Mouse (Mus musculus) liver, postnatal 0 days (tissue): Measurements from ENCODE around the gene Kera. TPM values are rescaled to one million over a fixed set of nuclear protein-coding genes. Genes with fewer than 3 reads are reported as not detected.

Experiments used
- ATAC-seq: fragments of 200-750 bp; cut with Nextera tagmentation; 2 replicates; pipeline ENCODE4 v1.8.0; 2017; ENCODE audit warnings: mild to moderate bottlenecking, moderate library complexity
- DNase-seq: peaks from one replicate; pipeline ENCODE4 v3.0.0-alpha.2; 2016
- H3K27ac ChIP-seq: fragments of 300-500 bp; sonication (generic); 2 replicates; pipeline ENCODE4 v1.5.1; 2014; ENCODE audit warnings: antibody characterized with exemption, moderate library complexity, mild to moderate bottlenecking, low read depth
- H3K27me3 ChIP-seq: fragments of 300-500 bp; sonication (generic); 2 replicates; pipeline ENCODE4 v1.6.1; 2014; ENCODE audit warnings: low read length, control low read depth, mixed read lengths; ENCODE audit not compliant: insufficient read depth
- H3K36me3 ChIP-seq: fragments of 300-500 bp; sonication (generic); replicated peaks from 2 replicates; pipeline ENCODE4 v1.6.1; 2014; ENCODE audit warnings: mild to moderate bottlenecking, control low read depth, low read length, moderate library complexity, mixed read lengths; ENCODE audit not compliant: insufficient read depth
- H3K4me1 ChIP-seq: fragments of 300-500 bp; sonication (generic); 2 replicates; pipeline ENCODE4 v1.6.1; 2014; ENCODE audit warnings: antibody characterized with exemption, mild to moderate bottlenecking, control low read depth; ENCODE audit not compliant: insufficient read depth
- H3K4me2 ChIP-seq: fragments of 300-500 bp; sonication (generic); 2 replicates; pipeline ENCODE4 v1.6.1; 2014; ENCODE audit warnings: low read depth, mild to moderate bottlenecking, low read length, moderate library complexity, mixed read lengths
- H3K4me3 ChIP-seq: fragments of 300-500 bp; sonication (generic); 2 replicates; pipeline ENCODE4 v1.5.1; 2014; ENCODE audit warnings: low read depth, low read length
- H3K9ac ChIP-seq: fragments of 300-500 bp; sonication (generic); replicated peaks from 2 replicates; pipeline ENCODE4 v1.6.1; 2014; ENCODE audit warnings: mild to moderate bottlenecking, moderate library complexity
- H3K9me3 ChIP-seq: fragments of 300-500 bp; sonication (generic); 2 replicates; pipeline ENCODE4 v1.6.1; 2016; ENCODE audit warnings: mild to moderate bottlenecking, control low read depth, low read length, mixed read lengths
- CTCF ChIP-seq: sonication (generic); IDR thresholded peaks from 2 replicates; pipeline ENCODE4 v1.5.1; 2016; ENCODE audit warnings: antibody characterized with exemption, low read depth
- EP300 ChIP-seq: IDR thresholded peaks from 2 replicates; pipeline ENCODE4 v1.6.1; 2016; ENCODE audit warnings: antibody characterized with exemption, low read depth, mild to moderate bottlenecking
- WGBS: fragments of 180-500 bp; shearing (Covaris S2); extraction: QIAGEN DNeasy Blood & Tissue Kit; methylation state at CpG from one replicate; pipeline ENCODE4 v1.1.7; 2014; ENCODE audit not compliant: insufficient replicate concordance; 5-methylcytosine and 5-hydroxymethylcytosine counted together
- polyA plus RNA-seq: library from polyadenylated mRNA; unstranded; fragments of >200 nt; fragmentation: Nextera tagmentation; extraction: Ambion mirVana; gene quantifications from 2 replicates; pipeline ENCODE4 v1.2.1, GENCODE M21; 2015

Kera gene
- polyA plus RNA-seq, 1 experiment from 2014 or later, result not detected

- H3K27ac ChIP-seq, result no peak overlapping the region
- no peaks in the 10 kb centered on the region for H3K27me3 ChIP-seq
- H3K4me3 ChIP-seq, result no peak overlapping the region
- TF ChIP-seq EP300 (no peak), CTCF (no peak)
- H3K36me3 ChIP-seq, result no peaks in the 10 kb centered on the region
- WGBS, result 76% methylated on average over 2 of the region's 2 CpGs
- DNase-seq, result no peak
- ATAC-seq, result no peak
- no peak overlapping the region for H3K4me2 ChIP-seq
- no peaks in the 10 kb centered on the region for H3K4me1 ChIP-seq
- no peaks in the 10 kb centered on the region for H3K9me3 ChIP-seq
- no peak overlapping the region for H3K9ac ChIP-seq
These were observed 17.7 kb downstream of the Kera start for GRCm38 (mm10) chr10:97624381-97624780.

- H3K4me1 ChIP-seq, result no peaks in the 10 kb centered on the region
- no peak overlapping the region for H3K27ac ChIP-seq
- no peaks in the 10 kb centered on the region for H3K36me3 ChIP-seq
- H3K4me3 ChIP-seq, result no peak overlapping the region
- no peak overlapping the region for H3K9ac ChIP-seq
- no peak for ATAC-seq
- WGBS, result 49% methylated on average over 4 of the region's 4 CpGs
- H3K9me3 ChIP-seq, result no peaks in the 10 kb centered on the region
- no peak overlapping the region for H3K4me2 ChIP-seq
- DNase-seq, result no peak
- H3K27me3 ChIP-seq, result no peaks in the 10 kb centered on the region
- TF ChIP-seq EP300 (no peak), CTCF (no peak)
These were observed 18.4 kb downstream of the Kera start for GRCm38 (mm10) chr10:97625116-97625515.

- no peak overlapping the region for H3K27ac ChIP-seq
- WGBS, result 70% methylated on average over 1 of the region's 1 CpGs
- TF ChIP-seq EP300, result no peak
- no peak for TF ChIP-seq CTCF
- no peak for ATAC-seq
- no peak overlapping the region for H3K4me3 ChIP-seq
- no peak overlapping the region for H3K9ac ChIP-seq
- no peaks in the 10 kb centered on the region for H3K27me3 ChIP-seq
- no peaks in the 10 kb centered on the region for H3K36me3 ChIP-seq
- no peak for DNase-seq
- no peaks in the 10 kb centered on the region for H3K9me3 ChIP-seq
- no peaks in the 10 kb centered on the region for H3K4me1 ChIP-seq
- no peak overlapping the region for H3K4me2 ChIP-seq
These were observed 19.9 kb downstream of the Kera start for GRCm38 (mm10) chr10:97626543-97626942.

- Histone ChIP-seq H3K4me3 (no peak overlapping the region), H3K4me1 (no peaks in the 10 kb centered on the region), H3K27me3 (no peaks in the 10 kb centered on the region), H3K36me3 (no peaks in the 10 kb centered on the region), H3K9me3 (no peaks in the 10 kb centered on the region), H3K9ac (no peak overlapping the region), H3K4me2 (no peak overlapping the region), H3K27ac (no peak overlapping the region)
- TF ChIP-seq EP300 (no peak), CTCF (no peak)
- no peak for DNase-seq
- 71% methylated on average over 3 of the region's 3 CpGs for WGBS
- no peak for ATAC-seq
These were observed 24.4 kb downstream of the Kera start for GRCm38 (mm10) chr10:97631061-97631460.

GRCm38 (mm10) chr10:97641926-97642325 is 35.2 kb downstream of the Kera start:
- WGBS, result 66% methylated on average over 2 of the region's 2 CpGs
- ATAC-seq (no peak), DNase-seq (no peak)

GRCm38 (mm10) chr10:97643768-97644167 is 37.1 kb downstream of the Kera start, which contains the start of gene Epyc:
TSS of gene Epyc (plus strand) at chr10:97644068.
- 71% methylated on average over 2 of the region's 2 CpGs for WGBS
- DNase-seq, result no peak
- H3K9ac ChIP-seq, result no peak within 1 kb of the TSS
- no peak within 1 kb of the TSS for H3K4me3 ChIP-seq
- H3K4me2 ChIP-seq, result no peak within 1 kb of the TSS
- H3K9me3 ChIP-seq, result no peaks in the 10 kb centered on the region
- no peak for ATAC-seq
- H3K36me3 ChIP-seq, result no peaks in the 10 kb centered on the region
- TF ChIP-seq EP300 (no peak), CTCF (no peak)
- no peaks in the 10 kb centered on the region for H3K4me1 ChIP-seq
- no peaks in the 10 kb centered on the region for H3K27me3 ChIP-seq
- H3K27ac ChIP-seq, result no peak within 1 kb of the TSS

More at GRCm38 (mm10) chr10:97641926-97642325, 35.2 kb downstream of the Kera start:
- Histone ChIP-seq H3K4me2 (no peak overlapping the region), H3K4me3 (no peak overlapping the region), H3K27me3 (no peaks in the 10 kb centered on the region), H3K9ac (no peak overlapping the region), H3K9me3 (no peaks in the 10 kb centered on the region), H3K4me1 (no peaks in the 10 kb centered on the region), H3K27ac (no peak overlapping the region), H3K36me3 (no peaks in the 10 kb centered on the region)
- TF ChIP-seq EP300, result no peak

- no peak for DNase-seq
These were observed 43.7 kb downstream of the Kera start for GRCm38 (mm10) chr10:97650334-97650733.

More at GRCm38 (mm10) chr10:97650334-97650733, 43.7 kb downstream of the Kera start:
- ATAC-seq, result no peak
- no peak overlapping the region for H3K4me2 ChIP-seq
- 69% methylated on average over 2 of the region's 2 CpGs for WGBS
- no peaks in the 10 kb centered on the region for H3K27me3 ChIP-seq
- H3K36me3 ChIP-seq, result no peaks in the 10 kb centered on the region
- no peak overlapping the region for H3K4me3 ChIP-seq
- H3K9me3 ChIP-seq, result no peaks in the 10 kb centered on the region
- TF ChIP-seq CTCF, result no peak
- no peak overlapping the region for H3K9ac ChIP-seq
- no peak overlapping the region for H3K27ac ChIP-seq
- no peaks in the 10 kb centered on the region for H3K4me1 ChIP-seq
